Mouse (Mus musculus) testis, adult 2 months (tissue): ENCODE data around the gene 1500009C09Rik. TPM values are rescaled to one million over a fixed set of nuclear protein-coding genes. Genes with fewer than 3 reads are reported as not detected.

ENCODE experiments used
- H3K27ac ChIP-seq: fragments of 200-500 bp; 2 replicates; pipeline ENCODE4 v1.5.1; 2012; ENCODE audit warnings: low read depth, low read length; ENCODE audit not compliant: control insufficient read depth, insufficient read depth
- H3K27me3 ChIP-seq: fragments of 200-500 bp; 2 replicates; pipeline ENCODE4 v1.6.1; 2012; ENCODE audit warnings: mild to moderate bottlenecking, low read length, moderate library complexity; ENCODE audit not compliant: control insufficient read depth, insufficient read depth
- H3K36me3 ChIP-seq: fragments of 200-500 bp; 2 replicates; pipeline ENCODE4 v1.6.1; 2012; ENCODE audit warnings: mild to moderate bottlenecking, low read length; ENCODE audit not compliant: control insufficient read depth, insufficient read depth
- H3K4me1 ChIP-seq: fragments of 200-500 bp; 2 replicates; pipeline ENCODE4 v1.6.1; 2012; ENCODE audit warnings: low read length; ENCODE audit not compliant: control insufficient read depth, insufficient read depth
- H3K4me3 ChIP-seq: fragments of 200-500 bp; 2 replicates; pipeline ENCODE4 v1.5.1; 2012; ENCODE audit warnings: low read depth, mild to moderate bottlenecking, low read length, moderate library complexity, mixed read lengths; ENCODE audit not compliant: control insufficient read depth
- CTCF ChIP-seq: fragments of 200-500 bp; IDR thresholded peaks from 2 replicates; pipeline ENCODE4 v1.5.1; 2012; ENCODE audit warnings: low read depth, mild to moderate bottlenecking, inconsistent platforms, low read length, moderate library complexity; ENCODE audit not compliant: control insufficient read depth, insufficient read depth, insufficient replicate concordance
- POLR2A ChIP-seq: fragments of 200-500 bp; IDR thresholded peaks from 2 replicates; pipeline ENCODE4 v1.6.1; 2012; ENCODE audit warnings: low read depth, mild to moderate bottlenecking, inconsistent platforms, low read length, moderate library complexity; ENCODE audit not compliant: control insufficient read depth
- polyA plus RNA-seq: library from polyadenylated mRNA; depleted of rRNA; stranded (reverse); fragments of >200 nt; gene quantifications from 2 replicates; pipeline ENCODE4 v1.2.3, GENCODE M21; 2012

Gene 1500009C09Rik
- polyA plus RNA-seq, 1 experiment: 9.4 TPM

DNA sequence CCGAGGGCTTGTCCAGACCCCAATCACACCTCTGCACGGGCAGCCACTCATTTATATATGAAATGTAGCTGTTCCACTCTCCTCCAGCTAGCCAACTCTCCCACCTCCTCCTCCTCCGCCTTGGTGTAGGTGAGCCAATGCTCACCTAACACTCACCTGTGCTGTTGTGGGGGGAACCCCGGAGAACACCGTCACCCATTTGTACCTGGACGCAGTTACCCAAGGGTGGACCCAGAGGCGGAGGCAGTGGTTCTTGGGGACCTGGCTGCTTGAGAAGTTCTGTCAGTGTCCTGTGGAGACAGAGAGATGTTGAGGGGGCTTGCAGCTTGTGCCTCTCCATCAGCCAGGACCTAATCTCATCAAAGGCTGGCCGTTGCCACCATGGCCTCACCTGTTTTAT lies 43.9 kb upstream of the 1500009C09Rik start:
- H3K27ac ChIP-seq: no peak overlapping the region
- no peak overlapping the region for H3K4me3 ChIP-seq
- H3K27me3 ChIP-seq: no peaks in the 10 kb centered on the region
- peaks cover 24% of the 10 kb centered on the region for H3K4me1 ChIP-seq
- TF ChIP-seq POLR2A: no peak
- no peak for TF ChIP-seq CTCF
- no peaks in the 10 kb centered on the region for H3K36me3 ChIP-seq

DNA sequence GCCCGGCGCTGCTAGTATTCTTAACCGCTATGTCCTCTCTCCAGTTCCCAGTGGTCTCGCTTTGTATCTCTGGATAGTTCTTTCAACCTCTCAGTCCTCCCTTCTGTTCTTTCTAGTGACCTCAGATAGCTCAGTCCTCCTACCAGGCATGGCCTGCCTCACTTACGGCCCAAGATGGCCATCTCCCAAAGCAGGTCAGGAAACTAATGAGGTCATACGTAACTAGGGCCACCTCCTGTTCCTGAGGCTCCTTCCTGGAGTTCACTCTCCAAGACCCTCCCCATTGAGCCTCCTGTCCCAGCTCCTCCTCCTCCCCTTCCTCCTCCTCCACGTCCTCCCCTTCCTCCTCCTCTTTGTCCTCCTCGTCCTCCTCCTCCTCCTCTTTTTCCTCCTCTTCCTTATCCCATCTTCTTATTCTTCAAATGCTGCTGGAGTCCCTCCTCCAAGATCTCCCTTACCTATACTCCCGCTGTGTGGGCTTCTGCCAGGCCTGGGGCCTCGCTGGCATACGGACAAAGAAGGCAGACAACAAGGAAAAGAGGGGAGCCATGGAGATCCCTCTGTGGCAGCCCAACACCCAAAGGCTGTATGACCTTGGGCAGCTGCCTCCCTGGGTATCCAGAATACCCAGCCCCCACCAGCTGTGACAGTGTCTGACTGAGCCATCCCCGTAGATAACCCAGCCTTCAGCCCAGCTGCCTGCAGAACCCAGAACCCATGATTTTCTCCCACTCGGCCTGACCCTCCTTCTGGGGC lies 42.7 kb upstream of the 1500009C09Rik start:
- H3K4me1 ChIP-seq: peaks cover 24% of the 10 kb centered on the region
- H3K4me3 ChIP-seq: no peak overlapping the region
- no peaks in the 10 kb centered on the region for H3K36me3 ChIP-seq
- no peaks in the 10 kb centered on the region for H3K27me3 ChIP-seq
- no peak for TF ChIP-seq CTCF
- no peak for TF ChIP-seq POLR2A
- H3K27ac ChIP-seq: no peak overlapping the region

DNA sequence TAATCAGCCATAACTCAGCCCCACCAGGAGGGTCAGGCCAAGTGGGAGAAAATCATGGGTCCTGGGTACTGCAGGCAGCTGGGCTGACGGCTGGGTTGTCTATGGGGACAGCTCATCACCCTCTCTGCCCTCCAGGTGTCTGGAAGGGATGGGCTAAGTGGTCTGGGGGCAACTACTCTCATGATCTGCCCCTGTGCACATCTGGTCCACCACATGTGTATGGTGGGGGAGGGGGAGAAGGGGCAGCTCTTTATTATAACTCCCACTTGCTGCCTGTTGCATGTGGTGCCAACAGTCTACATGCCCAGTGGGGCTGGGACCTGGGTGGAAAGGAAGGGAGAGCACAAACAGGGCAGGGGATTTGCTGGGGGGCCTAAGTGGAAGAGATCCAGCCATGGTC lies 41.4 kb upstream of the 1500009C09Rik start:
- H3K4me1 ChIP-seq: peaks cover 24% of the 10 kb centered on the region
- no peak for TF ChIP-seq CTCF
- no peak for TF ChIP-seq POLR2A
- no peak overlapping the region for H3K27ac ChIP-seq
- H3K4me3 ChIP-seq: no peak overlapping the region
- no peaks in the 10 kb centered on the region for H3K27me3 ChIP-seq
- H3K36me3 ChIP-seq: no peaks in the 10 kb centered on the region

DNA sequence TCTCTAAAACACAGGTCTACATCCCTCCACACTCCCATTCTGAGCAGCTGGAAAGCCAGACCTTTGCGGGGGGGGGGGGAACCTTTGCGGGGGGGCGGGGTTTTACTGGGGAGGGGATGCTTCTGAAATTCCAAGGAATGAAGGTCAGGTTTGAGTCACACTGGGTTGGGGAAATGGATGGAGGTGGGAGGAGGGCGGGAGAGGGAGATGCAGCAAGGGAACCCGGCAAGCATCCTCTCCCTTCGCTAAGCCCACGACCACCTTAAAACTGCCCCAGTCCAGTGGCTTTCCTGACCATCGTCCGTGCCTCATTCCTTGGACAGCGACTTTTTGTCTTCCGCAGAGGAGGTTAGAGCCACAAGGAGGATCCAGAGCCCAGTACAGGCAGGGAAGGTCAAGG lies 40.9 kb upstream of the 1500009C09Rik start:
- TF ChIP-seq POLR2A (no peak), CTCF (no peak)
- Histone ChIP-seq H3K27ac (no peak overlapping the region), H3K36me3 (no peaks in the 10 kb centered on the region), H3K4me1 (peaks cover 24% of the 10 kb centered on the region), H3K4me3 (no peak overlapping the region), H3K27me3 (no peaks in the 10 kb centered on the region)

DNA sequence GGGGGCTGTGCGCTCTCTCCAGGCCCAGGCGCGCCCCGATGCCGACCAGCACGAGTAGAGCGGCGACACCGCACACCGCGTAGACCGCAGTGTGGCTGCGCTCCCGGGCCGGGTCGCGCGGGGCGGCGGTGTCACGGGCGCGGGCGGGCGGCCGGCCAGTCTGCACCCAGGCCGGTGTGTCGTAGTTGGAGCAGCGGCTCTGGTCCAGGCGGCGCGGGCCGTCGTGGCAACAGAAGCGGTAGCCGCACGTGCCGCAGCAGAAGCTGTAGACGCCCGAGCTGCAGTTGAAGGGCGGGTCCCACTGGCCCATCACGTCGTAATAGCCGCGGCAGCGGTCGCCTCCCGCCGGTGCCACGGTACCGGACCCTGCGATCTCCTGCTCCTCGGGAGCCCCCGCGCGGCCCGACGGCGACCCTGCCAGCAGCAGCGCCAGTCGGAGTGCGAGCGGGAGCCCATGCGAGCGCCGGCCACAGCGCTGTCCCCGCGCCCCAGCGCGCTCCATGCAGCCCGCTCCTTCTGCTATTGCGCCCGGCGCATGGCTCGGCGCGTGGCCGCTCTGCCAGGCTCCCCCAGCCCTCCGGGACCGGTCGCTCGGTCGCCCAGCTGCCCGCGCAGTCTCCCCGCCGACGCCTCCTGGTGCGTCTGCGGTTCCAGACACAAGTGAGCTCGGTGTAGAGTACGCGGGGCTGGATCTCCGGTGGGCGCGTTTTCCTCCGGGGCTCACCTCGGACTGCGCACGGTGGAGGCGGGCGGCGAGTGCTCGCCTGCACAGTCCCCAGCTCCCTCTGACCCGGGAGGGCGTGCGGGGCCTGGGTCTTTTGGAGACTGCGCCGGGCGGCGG lies 40.1 kb upstream of the 1500009C09Rik start:
- Histone ChIP-seq H3K27ac (no peak overlapping the region), H3K27me3 (no peaks in the 10 kb centered on the region), H3K4me3 (peak overlapping the region; percentile 52), H3K4me1 (peaks cover 17% of the 10 kb centered on the region), H3K36me3 (no peaks in the 10 kb centered on the region)
- TF ChIP-seq POLR2A (no peak), CTCF (no peak)

DNA sequence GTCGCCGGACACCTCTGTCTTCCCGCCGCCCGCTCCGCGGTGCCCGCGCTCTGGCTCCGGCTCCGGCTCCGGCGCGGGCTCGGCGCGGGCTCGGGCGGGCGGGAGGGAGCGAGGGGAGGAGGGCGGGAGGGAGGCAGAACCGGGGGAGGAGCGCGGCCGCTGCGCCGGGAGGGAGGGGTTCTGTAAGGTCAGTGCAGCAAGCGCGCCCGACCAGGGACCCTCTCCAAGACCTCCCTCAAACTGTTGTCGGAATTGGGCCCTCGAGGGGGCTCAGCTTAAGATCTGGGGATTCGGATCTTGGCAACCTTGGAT lies 39.5 kb upstream of the 1500009C09Rik start, which contains the start of gene Shisa8:
Gene Shisa8 (minus strand): TSS at position 64 of the 312 bp plus-strand sequence.
- H3K4me1 ChIP-seq: peaks cover 14% of the 10 kb centered on the region
- H3K27me3 ChIP-seq: no peaks in the 10 kb centered on the region
- H3K27ac ChIP-seq: no peak within 1 kb of the TSS

DNA sequence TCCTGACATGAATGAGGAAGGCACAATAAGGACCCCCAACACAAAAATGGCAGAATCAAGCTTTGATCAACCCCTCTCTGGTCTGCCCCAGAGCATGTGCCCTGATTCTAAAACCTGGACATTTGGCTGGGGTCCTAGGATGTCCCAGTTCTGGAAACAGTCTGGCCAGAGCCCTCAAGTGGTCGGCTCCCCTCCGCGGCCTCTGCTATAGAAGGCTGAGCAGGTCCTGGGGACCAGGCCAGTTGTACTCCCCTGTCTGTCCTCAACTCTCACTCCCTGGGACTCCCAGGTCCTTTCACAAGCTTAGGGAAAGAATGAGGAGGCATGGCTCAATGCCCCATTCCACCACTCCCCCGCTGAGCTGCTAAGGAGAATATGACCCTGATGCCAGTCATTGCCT lies 39.0 kb upstream of the 1500009C09Rik start:
- peaks cover 12% of the 10 kb centered on the region for H3K4me1 ChIP-seq
- H3K27ac ChIP-seq: no peak overlapping the region
- H3K27me3 ChIP-seq: no peaks in the 10 kb centered on the region
- TF ChIP-seq CTCF (no peak), POLR2A (no peak)
- H3K36me3 ChIP-seq: no peaks in the 10 kb centered on the region
- H3K4me3 ChIP-seq: no peak overlapping the region

More for the DNA sequence above, 39.5 kb upstream of the 1500009C09Rik start, which contains the start of gene Shisa8:
- Histone ChIP-seq H3K36me3 (no peaks in the 10 kb centered on the region), H3K4me3 (peak within 1 kb of the TSS; percentile 52)
- no peak for TF ChIP-seq CTCF
